8 mouse cellular contexts compared by ENCODE assay signal in genomic region chr8:111992013-111992702, GRCm38 (mm10). TPM values are rescaled to one million over a fixed set of nuclear protein-coding genes. Genes with fewer than 3 reads are reported as not detected.
DNase-seq lines count a peak whose midpoint lies in the region; ATAC-seq lines count a peak whose summit lies in the region.

TSS of gene Adat1 (minus strand) at chr8:111992302.

- WGBS in hindbrain, embryonic 13.5 days, result 6% methylated on average over 32 of the region's 33 CpGs

- H3K4me1 ChIP-seq in hindbrain, embryonic 13.5 days (replicated peaks), result peaks cover 8% of the 10 kb centered on the region

- H3K27ac ChIP-seq in hindbrain, embryonic 13.5 days, result peak within 1 kb of the TSS; percentile 67

- H3K27me3 ChIP-seq in hindbrain, embryonic 13.5 days, result no peaks in the 10 kb centered on the region

- H3K4me3 ChIP-seq in hindbrain, embryonic 13.5 days, result peak within 1 kb of the TSS; percentile 81

- H3K4me2 ChIP-seq in hindbrain, embryonic 13.5 days, result peak within 1 kb of the TSS; percentile 74

- H3K36me3 ChIP-seq in hindbrain, embryonic 13.5 days, result peaks cover 56% of the 10 kb centered on the region

- DNase-seq in NIH3T3 (ENCODE audit: low read depth), result peak; percentile 91
- DNase-seq in cerebellum, postnatal 10 days, result peak; percentile 91 to 94
- peak; percentile 70 to 81 for DNase-seq in frontal cortex, postnatal 14 days (ENCODE audit: low spot score in 2 of 2)
- peak; percentile 52 to 81 for DNase-seq in layer of hippocampus, postnatal 25 days (ENCODE audit: extremely low spot score in 1 of 2, low spot score in 1 of 2)
- DNase-seq in lung, postnatal 25 days (ENCODE audit: low spot score), result peak; percentile 90
- DNase-seq in retina, embryonic 14.5 days (ENCODE audit: low spot score), result peak; percentile 92
- DNase-seq in thymus, postnatal 4 days, result peak; percentile 89

- peak within 1 kb of the TSS; percentile 88 for H3K9ac ChIP-seq in hindbrain, embryonic 13.5 days

- peak; percentile 96 for ATAC-seq in hindbrain, embryonic 13.5 days (ENCODE audit: low FRiP score)

- H3K9me3 ChIP-seq in hindbrain, embryonic 13.5 days, result no peaks in the 10 kb centered on the region

RNA-seq across cellular contexts. Expression of gene Adat1, which starts in this region (rescaled TPM):
- polyA plus RNA-seq in hindbrain, embryonic 13.5 days (2015; fragmentation: Nextera tagmentation; extraction: Ambion mirVana), result 8.1 and 8.5 TPM in 2 replicates
- total RNA-seq in layer of hippocampus, postnatal 25 days (2021), result 1 to 10 TPM; 5.0 to 6.9 TPM

Comparison
In these comparisons a context has a peak if more than half of its experiments do, and no peak if none do; other contexts are left out.
1. Peak in every context shown above with its lines: DNase-seq, ATAC-seq, H3K4me3 ChIP-seq and H3K27ac ChIP-seq.